Mouse (Mus musculus) hindbrain, postnatal 0 days (tissue): ENCODE results near the gene Xpc. TPM values are rescaled to one million over a fixed set of nuclear protein-coding genes. Genes with fewer than 3 reads are reported as not detected.

Experiments
- ATAC-seq: fragments of 200-750 bp; cut with Nextera tagmentation; 2 replicates; pipeline ENCODE4 v1.8.0; 2017; ENCODE audit warnings: mild to moderate bottlenecking, moderate TSS enrichment, moderate library complexity
- DNase-seq: peaks from one replicate; pipeline ENCODE4 v3.0.0-alpha.2; 2015; ENCODE audit warnings: low spot score
- H3K27ac ChIP-seq: fragments of 300-500 bp; sonication (generic); 2 replicates; pipeline ENCODE4 v1.5.1; 2014; ENCODE audit warnings: mild to moderate bottlenecking
- H3K27me3 ChIP-seq: fragments of 300-500 bp; sonication (generic); 2 replicates; pipeline ENCODE4 v1.6.1; 2014; ENCODE audit warnings: low read length, mixed read lengths; ENCODE audit not compliant: insufficient read depth
- H3K36me3 ChIP-seq: fragments of 300-500 bp; sonication (generic); 2 replicates; pipeline ENCODE4 v1.6.1; 2014; ENCODE audit warnings: low read length, mixed read lengths; ENCODE audit not compliant: insufficient read depth
- H3K4me1 ChIP-seq: fragments of 300-500 bp; sonication (generic); 2 replicates; pipeline ENCODE4 v1.6.1; 2014; ENCODE audit warnings: antibody characterized with exemption, low read length, mixed read lengths; ENCODE audit not compliant: insufficient read depth
- H3K4me2 ChIP-seq: fragments of 300-500 bp; sonication (generic); 2 replicates; pipeline ENCODE4 v1.6.1; 2014; ENCODE audit warnings: low read depth, mild to moderate bottlenecking, low read length, moderate library complexity, mixed read lengths
- H3K4me3 ChIP-seq: fragments of 300-500 bp; sonication (generic); 2 replicates; pipeline ENCODE4 v1.5.1; 2014; ENCODE audit warnings: low read length
- H3K9ac ChIP-seq: fragments of 300-500 bp; sonication (generic); replicated peaks from 2 replicates; pipeline ENCODE4 v1.6.1; 2014; ENCODE audit warnings: mild to moderate bottlenecking, low read length, moderate library complexity, mixed read lengths
- H3K9me3 ChIP-seq: fragments of 300-500 bp; sonication (generic); 2 replicates; pipeline ENCODE4 v1.6.1; 2016; ENCODE audit warnings: low read length, mixed read lengths
- CTCF ChIP-seq: IDR thresholded peaks from 2 replicates; pipeline ENCODE4 v1.5.1; 2016; ENCODE audit warnings: antibody characterized with exemption, control low read depth, low read depth
- WGBS: fragments of 180-500 bp; shearing (Covaris S2); extraction: QIAGEN DNeasy Blood & Tissue Kit; methylation state at CpG from one replicate; pipeline ENCODE4 v1.1.7; 2014; 5-methylcytosine and 5-hydroxymethylcytosine counted together
- polyA plus RNA-seq: library from polyadenylated mRNA; unstranded; fragments of >200 nt; fragmentation: Nextera tagmentation; extraction: Ambion mirVana; gene quantifications from 2 replicates; pipeline ENCODE4 v1.2.1, GENCODE M21; 2015
- total RNA-seq: library from RNA; depleted of rRNA; stranded (reverse); fragments of >200 nt; gene quantifications from 2 replicates; pipeline ENCODE4 v1.2.3, GENCODE M21; 2014

Gene Xpc
- total and polyA plus RNA-seq, 2 experiments from 2014 or later: 10.8 to 11.9 TPM

GRCm38 (mm10) chr6:91510211-91510610 lies 5.5 kb downstream of the Xpc start:
- WGBS: 84% methylated on average over 10 of the region's 10 CpGs
- ATAC-seq (no peak), DNase-seq (no peak)
- TF ChIP-seq CTCF: no peak
- Histone ChIP-seq H3K9ac (no peak overlapping the region), H3K4me2 (no peak overlapping the region), H3K4me3 (no peak overlapping the region), H3K27me3 (no peaks in the 10 kb centered on the region), H3K9me3 (no peaks in the 10 kb centered on the region), H3K4me1 (0 out of 2 replicates have a peak, but pooled peaks cover 5% of the 10 kb centered on the region), H3K27ac (no peak overlapping the region), H3K36me3 (peaks cover 35% of the 10 kb centered on the region; the same call in 1 of the 2 replicates)

DNA sequence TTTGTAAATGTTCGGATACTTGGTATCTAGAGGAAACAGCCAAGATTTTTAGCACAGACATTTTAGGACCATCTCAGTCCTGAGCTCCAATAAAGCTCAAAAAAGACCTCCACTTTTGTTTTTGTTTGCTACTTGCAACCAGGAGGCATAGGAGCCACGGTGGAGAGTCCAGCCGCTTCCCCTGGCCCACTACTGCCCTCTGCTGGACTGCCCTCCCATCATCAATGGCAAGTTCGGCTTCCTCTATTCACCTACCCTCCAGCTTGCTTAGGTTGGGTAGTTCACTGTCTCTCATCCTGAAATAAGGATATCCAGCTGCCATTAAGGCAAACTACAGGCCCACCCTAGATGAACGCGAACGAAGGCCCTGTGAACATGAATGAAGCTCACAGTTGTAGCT lies 6.4 kb downstream of the Xpc start:
- 44% methylated on average over 7 of the region's 7 CpGs for WGBS
- peak; percentile 62 for DNase-seq
- Histone ChIP-seq H3K4me2 (no peak overlapping the region), H3K4me3 (no peak overlapping the region), H3K4me1 (no peaks in the 10 kb centered on the region), H3K9me3 (no peaks in the 10 kb centered on the region), H3K36me3 (peaks cover 44% of the 10 kb centered on the region), H3K27ac (no peak overlapping the region), H3K27me3 (no peaks in the 10 kb centered on the region), H3K9ac (no peak overlapping the region)
- ATAC-seq: no peak
- TF ChIP-seq CTCF: peak; percentile 87

GRCm38 (mm10) chr6:91508041-91508440 lies 7.6 kb downstream of the Xpc start:
- 92% methylated on average over 3 of the region's 3 CpGs for WGBS

DNA sequence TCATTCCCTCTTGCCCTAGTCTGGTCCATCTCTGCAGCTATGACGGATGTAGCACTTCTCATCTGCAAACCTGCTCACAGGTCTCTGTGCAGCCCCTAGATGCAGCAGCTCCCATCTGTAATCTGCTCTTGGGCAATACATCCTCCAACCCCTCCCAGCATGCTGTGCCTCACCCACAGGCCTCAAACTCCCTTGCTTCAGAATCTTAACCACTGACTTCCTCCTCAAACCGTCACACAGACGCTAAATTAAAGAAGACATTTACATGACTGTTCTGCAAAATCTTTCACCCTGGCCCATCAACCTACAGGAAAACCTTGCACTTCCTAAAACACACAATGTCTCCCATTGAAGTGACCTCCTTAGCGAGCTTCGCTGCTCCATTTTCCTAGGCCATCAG lies 9.7 kb downstream of the Xpc start:
- Histone ChIP-seq H3K4me3 (no peak overlapping the region), H3K27me3 (no peaks in the 10 kb centered on the region), H3K36me3 (peaks cover 67% of the 10 kb centered on the region), H3K27ac (no peak overlapping the region), H3K9me3 (no peaks in the 10 kb centered on the region), H3K9ac (no peak overlapping the region), H3K4me1 (no peaks in the 10 kb centered on the region), H3K4me2 (no peak overlapping the region)
- TF ChIP-seq CTCF: no peak
- ATAC-seq (no peak), DNase-seq (no peak)
- 94% methylated on average over 5 of the region's 5 CpGs for WGBS

More at GRCm38 (mm10) chr6:91508041-91508440, 7.6 kb downstream of the Xpc start:
- Histone ChIP-seq H3K4me3 (no peak overlapping the region), H3K27me3 (no peaks in the 10 kb centered on the region), H3K4me2 (no peak overlapping the region), H3K9me3 (no peaks in the 10 kb centered on the region), H3K4me1 (no peaks in the 10 kb centered on the region), H3K36me3 (peaks cover 55% of the 10 kb centered on the region), H3K27ac (no peak overlapping the region), H3K9ac (no peak overlapping the region)
- no peak for TF ChIP-seq CTCF
- DNase-seq (no peak), ATAC-seq (no peak)

GRCm38 (mm10) chr6:91503302-91503701 lies 12.4 kb downstream of the Xpc start:
- Histone ChIP-seq H3K4me3 (no peak overlapping the region), H3K9ac (no peak overlapping the region), H3K9me3 (no peaks in the 10 kb centered on the region), H3K27me3 (no peaks in the 10 kb centered on the region), H3K36me3 (peaks cover 81% of the 10 kb centered on the region), H3K4me2 (no peak overlapping the region), H3K27ac (no peak overlapping the region), H3K4me1 (no peaks in the 10 kb centered on the region)
- no peak for TF ChIP-seq CTCF
- DNase-seq: no peak
- ATAC-seq: no peak
- 94% methylated on average over 1 of the region's 1 CpGs for WGBS

DNA sequence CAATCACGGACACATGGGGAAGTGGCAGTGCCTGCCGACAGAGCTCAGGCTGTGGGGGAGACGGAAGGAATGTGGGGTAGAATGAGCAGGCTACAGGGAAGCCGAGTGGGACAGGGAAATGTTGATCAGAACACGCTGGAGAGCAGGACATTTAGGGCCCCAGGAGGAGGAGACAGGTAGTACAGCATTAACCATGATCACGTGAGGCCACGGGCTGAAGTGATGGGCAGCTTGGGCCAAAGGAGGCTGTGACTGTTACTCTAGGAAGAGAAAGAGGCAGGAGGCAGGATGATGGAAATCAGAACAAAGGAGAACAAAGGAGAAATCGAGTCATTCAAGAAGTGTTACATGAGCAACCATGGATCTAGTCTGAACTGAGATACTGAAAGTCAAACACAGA lies 21.2 kb downstream of the Xpc start:
- H3K36me3 ChIP-seq: peaks cover 37% of the 10 kb centered on the region

GRCm38 (mm10) chr6:91493053-91493452 lies 22.6 kb downstream of the Xpc start:
- no peak overlapping the region for H3K27ac ChIP-seq
- no peaks in the 10 kb centered on the region for H3K9me3 ChIP-seq
- H3K9ac ChIP-seq: no peak overlapping the region
- peaks cover 37% of the 10 kb centered on the region for H3K36me3 ChIP-seq
- no peaks in the 10 kb centered on the region for H3K4me1 ChIP-seq
- H3K27me3 ChIP-seq: no peaks in the 10 kb centered on the region
- no peak overlapping the region for H3K4me2 ChIP-seq
- DNase-seq (no peak), ATAC-seq (no peak)
- no peak overlapping the region for H3K4me3 ChIP-seq
- TF ChIP-seq CTCF: no peak
- WGBS: 89% methylated on average over 10 of the region's 10 CpGs

More for the DNA sequence above, 21.2 kb downstream of the Xpc start:
- Histone ChIP-seq H3K27me3 (no peaks in the 10 kb centered on the region), H3K4me3 (no peak overlapping the region), H3K4me2 (no peak overlapping the region), H3K9ac (no peak overlapping the region), H3K9me3 (no peaks in the 10 kb centered on the region), H3K4me1 (no peaks in the 10 kb centered on the region), H3K27ac (no peak overlapping the region)
- DNase-seq (no peak), ATAC-seq (no peak)
- 87% methylated on average over 8 of the region's 8 CpGs for WGBS
- TF ChIP-seq CTCF: no peak
